Mouse (Mus musculus) ovary, postnatal 10 days (tissue): Measurements from ENCODE around the gene Tgfa.

Experiments
- DNase-seq: peaks from one replicate; pipeline ENCODE4 v3.0.0; 2022; ENCODE audit warnings: low spot score

Tgfa gene

GRCm38 (mm10) chr6:86188741-86189480, 6.1 kb upstream of the Tgfa start:
- DNase-seq = no peak

GRCm38 (mm10) chr6:86190622-86191021, 4.4 kb upstream of the Tgfa start:
- DNase-seq = no peak

GRCm38 (mm10) chr6:86192978-86193377, 2.0 kb upstream of the Tgfa start:
- no peak for DNase-seq

- DNase-seq = no peak
Observed at GRCm38 (mm10) chr6:86193879-86194278, 1.1 kb upstream of the Tgfa start.

- no peak for DNase-seq
Observed at GRCm38 (mm10) chr6:86196034-86196433, 1.0 kb downstream of the Tgfa start.

GRCm38 (mm10) chr6:86197150-86197862, 2.3 kb downstream of the Tgfa start:
- DNase-seq = no peak

GRCm38 (mm10) chr6:86200934-86201333, 5.9 kb downstream of the Tgfa start:
- DNase-seq = no peak

GRCm38 (mm10) chr6:86203101-86203500, 8.1 kb downstream of the Tgfa start:
- no peak for DNase-seq

- no peak for DNase-seq
Observed at GRCm38 (mm10) chr6:86206014-86206413, 11.0 kb downstream of the Tgfa start.

- DNase-seq = no peak
Observed at GRCm38 (mm10) chr6:86206985-86207384, 12.0 kb downstream of the Tgfa start.

- no peak for DNase-seq
Observed at GRCm38 (mm10) chr6:86209133-86210016, 14.4 kb downstream of the Tgfa start.

GRCm38 (mm10) chr6:86210017-86210408, 15.0 kb downstream of the Tgfa start:
- no peak for DNase-seq

GRCm38 (mm10) chr6:86210619-86211018, 15.6 kb downstream of the Tgfa start:
- DNase-seq = no peak

GRCm38 (mm10) chr6:86211081-86211763, 16.2 kb downstream of the Tgfa start:
- no peak for DNase-seq

- no peak for DNase-seq
Observed at GRCm38 (mm10) chr6:86212871-86213640, 18.0 kb downstream of the Tgfa start.

- no peak for DNase-seq
Observed at GRCm38 (mm10) chr6:86218066-86218465, 23.0 kb downstream of the Tgfa start.

GRCm38 (mm10) chr6:86218739-86219138, 23.7 kb downstream of the Tgfa start:
- DNase-seq = no peak

- DNase-seq = no peak
Observed at GRCm38 (mm10) chr6:86219494-86219893, 24.5 kb downstream of the Tgfa start.

GRCm38 (mm10) chr6:86220171-86220570, 25.1 kb downstream of the Tgfa start:
- no peak for DNase-seq

- DNase-seq = peak; percentile 27
Observed at GRCm38 (mm10) chr6:86222381-86222780, 27.4 kb downstream of the Tgfa start.

- no peak for DNase-seq
Observed at GRCm38 (mm10) chr6:86225604-86226003, 30.6 kb downstream of the Tgfa start.
